Mouse (Mus musculus) megakaryocyte, embryonic 14.5 days (primary cell): Measurements from ENCODE around the gene Ubxn7.

Experiments used
- FLI1 ChIP-seq: IDR thresholded peaks from 2 replicates; pipeline ENCODE4 v1.6.1; 2012; ENCODE audit warnings: low read length, inconsistent platforms, mixed read lengths
- GATA1 ChIP-seq: IDR thresholded peaks from 3 replicates; pipeline ENCODE4 v1.6.1; 2012; ENCODE audit warnings: mixed read lengths, low read length, inconsistent platforms, borderline replicate concordance

- TF ChIP-seq GATA1 (no peak), FLI1 (no peak)
These were observed 13.5 kb downstream of the Ubxn7 start for GRCm38 (mm10) chr16:32345521-32345920.
